Mouse (Mus musculus): ENCODE measurements at regions not wholly inside any gene's neighbourhood (a gene's known extent, or its start where the extent isn't known, plus 50 kb on each side); places are given as distances from the start of the nearest gene placed in this dataset.

- Histone ChIP-seq H3K27me3 (ENCODE audit: insufficient read depth, low read length) (no peaks in the 10 kb centered on the region), H3K4me3 (ENCODE audit: low read depth, low read length) (no peak overlapping the region), H3K36me3 (replicated peaks) (no peaks in the 10 kb centered on the region), H3K9me3 (replicated peaks) (no peaks in the 10 kb centered on the region), H3K4me1 (ENCODE audit: insufficient read depth, low read depth, low read length) (no peaks in the 10 kb centered on the region)
- TF ChIP-seq TAL1 (conservative IDR thresholded peaks at IDR 0.05; ENCODE audit: low read depth, low read length), result no peak
- no peak for TF ChIP-seq GATA2 (IDR thresholded peaks at IDR 0.05; ENCODE audit: borderline replicate concordance, low read depth, low read length)
- no peak for TF ChIP-seq POLR2AphosphoS5 (IDR thresholded peaks at IDR 0.05; ENCODE audit: insufficient replicate concordance, low read depth, low read length)
- TF ChIP-seq GATA1 (IDR thresholded peaks at IDR 0.05; ENCODE audit: borderline replicate concordance, low read length), result no peak
- no peak for TF ChIP-seq CTCF (IDR thresholded peaks at IDR 0.05; ENCODE audit: low read depth, low read length)
- ATAC-seq (ENCODE audit: extremely low read depth, insufficient number of reproducible peaks, low FRiP score, poor library complexity, severe bottlenecking), result no peak
- no peak for DNase-seq (ENCODE audit: low spot score)
These were observed 387.5 kb downstream of the 1810013L24Rik start for GRCm38 (mm10) chr16:9217361-9217760.

- DNase-seq (ENCODE audit: low spot score) (no peak), ATAC-seq (ENCODE audit: extremely low read depth, insufficient number of reproducible peaks, low FRiP score, poor library complexity, severe bottlenecking) (no peak)
- Histone ChIP-seq H3K4me3 (ENCODE audit: low read depth, low read length) (no peak overlapping the region), H3K9me3 (replicated peaks) (no peaks in the 10 kb centered on the region), H3K36me3 (replicated peaks) (no peaks in the 10 kb centered on the region), H3K27me3 (ENCODE audit: insufficient read depth, low read length) (no peaks in the 10 kb centered on the region), H3K4me1 (ENCODE audit: insufficient read depth, low read depth, low read length) (no peaks in the 10 kb centered on the region)
- no peak for TF ChIP-seq CTCF (IDR thresholded peaks at IDR 0.05; ENCODE audit: low read depth, low read length)
- TF ChIP-seq GATA1 (IDR thresholded peaks at IDR 0.05; ENCODE audit: borderline replicate concordance, low read length), result no peak
- no peak for TF ChIP-seq GATA2 (IDR thresholded peaks at IDR 0.05; ENCODE audit: borderline replicate concordance, low read depth, low read length)
- TF ChIP-seq POLR2AphosphoS5 (IDR thresholded peaks at IDR 0.05; ENCODE audit: insufficient replicate concordance, low read depth, low read length), result no peak
- no peak for TF ChIP-seq TAL1 (conservative IDR thresholded peaks at IDR 0.05; ENCODE audit: low read depth, low read length)
These were observed 400.3 kb downstream of the 1810013L24Rik start for GRCm38 (mm10) chr16:9230178-9230577.

- Histone ChIP-seq H3K4me1 (ENCODE audit: insufficient read depth, low read depth, low read length) (no peaks in the 10 kb centered on the region), H3K4me3 (ENCODE audit: low read depth, low read length) (no peak overlapping the region), H3K36me3 (replicated peaks) (no peaks in the 10 kb centered on the region), H3K9me3 (replicated peaks) (no peaks in the 10 kb centered on the region), H3K27me3 (ENCODE audit: insufficient read depth, low read length) (no peaks in the 10 kb centered on the region)
- DNase-seq (ENCODE audit: low spot score) (no peak), ATAC-seq (ENCODE audit: extremely low read depth, insufficient number of reproducible peaks, low FRiP score, poor library complexity, severe bottlenecking) (no peak)
- no peak for TF ChIP-seq TAL1 (conservative IDR thresholded peaks at IDR 0.05; ENCODE audit: low read depth, low read length)
These were observed 412.2 kb downstream of the 1810013L24Rik start for GRCm38 (mm10) chr16:9242099-9242498.

GRCm38 (mm10) chr16:9247198-9247597, 417.3 kb downstream of the 1810013L24Rik start:
- ATAC-seq (ENCODE audit: extremely low read depth, insufficient number of reproducible peaks, low FRiP score, poor library complexity, severe bottlenecking) (no peak), DNase-seq (ENCODE audit: low spot score) (no peak)
- H3K27me3 ChIP-seq (ENCODE audit: insufficient read depth, low read length), result 0 out of 2 replicates have a peak, but pooled peaks cover 2% of the 10 kb centered on the region
- TF ChIP-seq POLR2AphosphoS5 (IDR thresholded peaks at IDR 0.05; ENCODE audit: insufficient replicate concordance, low read depth, low read length) (no peak), TAL1 (conservative IDR thresholded peaks at IDR 0.05; ENCODE audit: low read depth, low read length) (no peak), GATA2 (IDR thresholded peaks at IDR 0.05; ENCODE audit: borderline replicate concordance, low read depth, low read length) (no peak), GATA1 (IDR thresholded peaks at IDR 0.05; ENCODE audit: borderline replicate concordance, low read length) (no peak), CTCF (IDR thresholded peaks at IDR 0.05; ENCODE audit: low read depth, low read length) (no peak)
- no peaks in the 10 kb centered on the region for H3K9me3 ChIP-seq (replicated peaks)
- H3K4me3 ChIP-seq (ENCODE audit: low read depth, low read length), result no peak overlapping the region
- no peaks in the 10 kb centered on the region for H3K4me1 ChIP-seq (ENCODE audit: insufficient read depth, low read depth, low read length)
- H3K36me3 ChIP-seq (replicated peaks), result no peaks in the 10 kb centered on the region

GRCm38 (mm10) chr16:9253054-9253453, 423.2 kb downstream of the 1810013L24Rik start:
- H3K36me3 ChIP-seq (replicated peaks), result no peaks in the 10 kb centered on the region
- TF ChIP-seq POLR2AphosphoS5 (IDR thresholded peaks at IDR 0.05; ENCODE audit: insufficient replicate concordance, low read depth, low read length), result no peak
- ATAC-seq (ENCODE audit: extremely low read depth, insufficient number of reproducible peaks, low FRiP score, poor library complexity, severe bottlenecking), result no peak

GRCm38 (mm10) chr16:9255351-9255750, 425.5 kb downstream of the 1810013L24Rik start:
- ATAC-seq (ENCODE audit: extremely low read depth, insufficient number of reproducible peaks, low FRiP score, poor library complexity, severe bottlenecking), result no peak
- Histone ChIP-seq H3K36me3 (replicated peaks) (no peaks in the 10 kb centered on the region), H3K9me3 (replicated peaks) (no peaks in the 10 kb centered on the region), H3K27me3 (ENCODE audit: insufficient read depth, low read length) (no peaks in the 10 kb centered on the region), H3K4me1 (ENCODE audit: insufficient read depth, low read depth, low read length) (no peaks in the 10 kb centered on the region), H3K4me3 (ENCODE audit: low read depth, low read length) (no peak overlapping the region)
- TF ChIP-seq GATA1 (IDR thresholded peaks at IDR 0.05; ENCODE audit: borderline replicate concordance, low read length) (no peak), GATA2 (IDR thresholded peaks at IDR 0.05; ENCODE audit: borderline replicate concordance, low read depth, low read length) (no peak), CTCF (IDR thresholded peaks at IDR 0.05; ENCODE audit: low read depth, low read length) (no peak), TAL1 (conservative IDR thresholded peaks at IDR 0.05; ENCODE audit: low read depth, low read length) (no peak)
- no peak for DNase-seq (ENCODE audit: low spot score)

More at GRCm38 (mm10) chr16:9253054-9253453, 423.2 kb downstream of the 1810013L24Rik start:
- no peaks in the 10 kb centered on the region for H3K9me3 ChIP-seq (replicated peaks)
- H3K27me3 ChIP-seq (ENCODE audit: insufficient read depth, low read length), result 0 out of 2 replicates have a peak, but pooled peaks cover 2% of the 10 kb centered on the region
- DNase-seq (ENCODE audit: low spot score), result no peak
- H3K4me1 ChIP-seq (ENCODE audit: insufficient read depth, low read depth, low read length), result no peaks in the 10 kb centered on the region
- no peak overlapping the region for H3K4me3 ChIP-seq (ENCODE audit: low read depth, low read length)

- no peaks in the 10 kb centered on the region for H3K36me3 ChIP-seq (replicated peaks)
- ATAC-seq (ENCODE audit: extremely low read depth, insufficient number of reproducible peaks, low FRiP score, poor library complexity, severe bottlenecking) (no peak), DNase-seq (ENCODE audit: low spot score) (no peak)
- H3K4me3 ChIP-seq (ENCODE audit: low read depth, low read length), result no peak overlapping the region
- no peaks in the 10 kb centered on the region for H3K4me1 ChIP-seq (ENCODE audit: insufficient read depth, low read depth, low read length)
- H3K27me3 ChIP-seq (ENCODE audit: insufficient read depth, low read length), result no peaks in the 10 kb centered on the region
- H3K9me3 ChIP-seq (replicated peaks), result no peaks in the 10 kb centered on the region
- TF ChIP-seq TAL1 (conservative IDR thresholded peaks at IDR 0.05; ENCODE audit: low read depth, low read length) (no peak), POLR2AphosphoS5 (IDR thresholded peaks at IDR 0.05; ENCODE audit: insufficient replicate concordance, low read depth, low read length) (no peak), CTCF (IDR thresholded peaks at IDR 0.05; ENCODE audit: low read depth, low read length) (no peak), GATA1 (IDR thresholded peaks at IDR 0.05; ENCODE audit: borderline replicate concordance, low read length) (no peak), GATA2 (IDR thresholded peaks at IDR 0.05; ENCODE audit: borderline replicate concordance, low read depth, low read length) (no peak)
These were observed 431.1 kb downstream of the 1810013L24Rik start for GRCm38 (mm10) chr16:9260966-9261365.
